Mouse (Mus musculus): ENCODE results near the gene Eftud2.

Eftud2 gene

DNA sequence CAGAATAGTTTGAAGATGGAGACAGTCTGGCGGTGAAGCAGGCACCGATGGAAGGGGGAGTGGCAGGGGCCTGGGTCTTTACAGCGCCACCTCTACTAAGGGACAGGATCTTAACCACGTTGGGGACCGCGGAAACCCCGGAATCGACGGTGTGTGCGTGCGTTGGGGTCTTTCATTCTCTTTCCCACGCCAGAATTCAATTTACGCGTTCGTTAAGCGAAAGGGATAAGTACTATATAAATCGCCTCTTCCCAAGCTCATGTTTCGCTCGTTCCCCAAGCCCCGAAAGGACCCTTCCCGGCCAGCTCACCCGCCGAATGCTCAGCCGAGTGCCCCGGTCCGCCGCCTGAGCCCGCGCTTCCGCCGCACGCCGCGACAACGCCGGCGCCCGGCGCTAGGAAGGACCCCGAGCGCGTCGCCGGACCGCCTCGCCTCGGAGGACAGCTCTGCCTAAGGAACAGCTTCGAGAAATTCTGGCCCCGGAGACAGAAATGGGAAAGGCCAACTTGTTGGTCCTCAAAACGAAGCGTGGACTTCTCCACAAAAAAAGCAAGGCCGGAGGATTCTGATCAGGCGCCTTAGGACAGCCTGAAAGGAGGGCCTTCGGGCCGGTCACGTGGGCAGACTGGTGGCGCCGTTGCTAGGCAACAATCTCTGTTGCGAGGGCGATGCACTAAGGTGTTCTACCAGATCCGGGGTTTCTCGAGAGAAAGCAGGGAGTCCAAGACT is at the start of gene Eftud2, which contains the start of gene Ccdc103:
Gene Eftud2 (minus strand): TSS at position 401 of the 729 bp plus-strand sequence.
Gene Ccdc103 (plus strand): TSS at position 620 of the 729 bp plus-strand sequence.
- peak; percentile 95 for DNase-seq (ENCODE audit: low read depth, low spot score)

DNA sequence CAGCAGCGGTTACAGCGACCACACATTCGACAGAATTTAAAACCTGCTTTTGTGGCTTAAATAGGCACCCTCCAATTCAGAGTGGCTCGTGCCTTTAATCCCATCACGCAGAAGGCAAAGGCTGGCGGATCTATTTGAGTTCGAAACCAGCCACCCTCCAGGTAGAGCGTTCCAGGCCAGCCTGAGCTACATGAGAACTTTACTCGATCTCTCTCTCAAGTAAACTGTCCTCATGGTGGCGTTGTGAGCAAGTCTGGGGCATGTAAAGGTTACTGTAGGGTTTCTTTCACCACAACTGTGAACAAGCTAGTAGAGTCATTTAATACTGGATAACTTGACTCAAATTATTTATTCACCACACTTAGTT is 44.5 kb upstream of the Eftud2 start:
- peak; percentile 91 for DNase-seq (ENCODE audit: low read depth, low spot score)

DNA sequence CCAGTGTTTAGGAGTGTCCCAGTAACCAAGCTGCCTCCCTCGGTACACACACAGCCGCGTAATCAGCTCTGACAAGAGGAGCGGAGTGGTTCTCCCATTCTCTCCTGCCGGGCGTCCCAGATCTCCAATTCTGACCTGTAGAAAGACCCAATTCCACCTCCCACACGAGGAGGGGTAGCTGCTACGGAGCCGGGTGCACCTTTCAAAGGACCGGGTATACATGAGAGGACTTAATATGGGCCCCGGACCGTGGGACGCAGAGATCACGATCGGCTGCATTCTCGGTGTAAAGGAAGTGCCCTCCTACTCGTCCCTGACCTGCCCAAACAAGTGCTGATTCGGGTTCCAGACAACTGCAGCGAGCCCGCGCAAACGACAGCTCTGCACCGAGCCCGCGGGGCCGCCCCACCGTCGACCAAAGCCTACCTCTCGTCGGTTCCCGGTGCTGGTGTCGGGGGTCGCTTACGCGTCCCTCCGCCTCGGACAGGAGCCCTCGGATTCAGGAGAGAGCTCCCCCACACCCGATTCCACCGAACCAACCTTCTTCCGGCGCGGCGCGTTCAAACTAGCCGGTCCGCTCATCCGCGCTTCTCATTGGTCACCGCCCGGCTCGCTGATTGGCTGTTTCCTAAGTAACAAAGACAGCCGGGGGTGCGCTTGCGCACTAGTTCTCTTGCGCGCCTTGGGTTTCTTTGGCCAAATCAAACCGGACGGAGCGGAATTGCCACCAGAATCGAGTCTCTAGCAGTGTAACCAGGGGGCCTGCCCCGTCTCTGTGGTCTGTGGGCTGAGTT is 44.0 kb upstream of the Eftud2 start, which contains the start of gene Kif18b:
Gene Kif18b (minus strand): TSS at position 568 of the 794 bp plus-strand sequence.
- DNase-seq (ENCODE audit: low read depth, low spot score), result peak; percentile 98

DNA sequence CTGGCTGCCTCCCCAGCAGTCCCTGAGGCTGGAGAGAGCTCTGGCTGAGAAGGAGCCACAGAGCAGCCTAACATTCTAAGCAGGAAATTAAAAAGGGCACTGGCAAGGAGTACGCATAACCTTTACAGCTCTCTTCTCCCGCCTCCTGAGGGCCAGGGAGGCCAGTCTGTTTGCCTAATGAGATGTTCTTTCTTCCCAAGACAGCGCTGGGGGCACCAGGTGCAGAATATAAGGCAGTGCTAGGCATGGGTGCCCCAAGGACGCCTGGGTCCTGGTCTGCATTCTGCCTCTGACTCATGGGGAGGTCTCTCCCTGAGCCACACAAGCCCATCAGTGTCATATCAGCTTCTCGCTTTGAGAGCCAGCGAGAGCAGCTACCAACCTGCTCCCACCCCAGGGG is 40.7 kb upstream of the Eftud2 start:
- DNase-seq (ENCODE audit: low read depth, low spot score), result no peak

DNA sequence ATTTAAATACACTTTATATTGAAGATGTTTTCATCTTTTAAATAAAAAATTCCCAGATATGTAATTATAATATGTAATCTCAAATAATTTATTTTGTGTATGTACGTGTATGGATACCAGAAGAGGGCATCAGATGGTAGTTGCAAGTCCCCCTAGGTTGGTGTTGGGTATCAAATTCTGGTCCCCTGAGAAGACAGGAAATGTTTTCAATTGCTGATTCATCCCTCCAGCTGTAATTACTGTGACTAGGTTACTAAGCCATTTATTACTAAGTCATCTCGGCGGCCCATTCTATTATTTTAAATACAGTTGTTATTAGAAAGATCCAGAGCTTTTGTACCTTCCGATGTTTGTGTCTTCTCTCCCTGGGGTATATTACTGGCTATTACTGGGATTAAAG is 37.3 kb upstream of the Eftud2 start:
- no peak for DNase-seq (ENCODE audit: low read depth, low spot score)

DNA sequence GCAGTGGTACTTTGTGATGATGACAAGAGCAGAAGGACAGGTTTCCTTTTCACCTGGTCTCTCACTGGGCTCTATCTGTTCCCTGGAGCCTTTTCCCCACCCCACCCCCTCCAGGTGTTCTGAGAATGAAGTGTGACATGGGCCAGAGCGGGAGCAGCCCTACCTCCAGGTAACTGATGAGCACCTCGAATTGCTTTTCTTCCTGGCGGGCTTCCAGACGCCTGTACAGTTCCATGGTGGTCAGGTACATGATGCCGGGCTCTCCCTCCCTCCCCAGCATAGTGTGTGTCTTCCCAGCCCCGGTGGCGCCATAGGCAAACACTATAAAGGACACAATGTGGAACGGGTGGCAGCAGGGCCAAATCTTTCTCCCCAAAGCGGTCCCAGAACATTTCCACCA is 34.6 kb upstream of the Eftud2 start:
- no peak for DNase-seq (ENCODE audit: low read depth, low spot score)

DNA sequence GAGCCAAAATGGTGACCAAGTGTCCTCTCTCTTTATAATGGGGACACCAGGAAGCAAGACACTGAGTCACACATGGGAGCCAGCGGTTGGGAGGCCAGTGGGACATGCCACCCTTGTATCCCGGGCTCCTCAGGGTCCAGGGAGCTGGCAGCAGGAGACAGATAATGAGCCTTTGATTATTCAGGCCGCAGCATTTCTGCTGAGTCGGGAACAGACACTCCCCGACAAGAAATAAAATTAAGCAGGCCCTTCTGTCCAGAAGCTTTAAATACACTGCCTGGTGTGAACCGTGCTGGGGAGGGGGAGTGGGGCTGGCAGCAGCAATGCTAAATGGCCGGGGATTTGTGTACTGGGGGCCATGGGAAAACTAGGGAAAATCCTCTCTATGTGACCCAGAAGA is 30.6 kb upstream of the Eftud2 start:
- DNase-seq (ENCODE audit: low read depth, low spot score), result no peak

DNA sequence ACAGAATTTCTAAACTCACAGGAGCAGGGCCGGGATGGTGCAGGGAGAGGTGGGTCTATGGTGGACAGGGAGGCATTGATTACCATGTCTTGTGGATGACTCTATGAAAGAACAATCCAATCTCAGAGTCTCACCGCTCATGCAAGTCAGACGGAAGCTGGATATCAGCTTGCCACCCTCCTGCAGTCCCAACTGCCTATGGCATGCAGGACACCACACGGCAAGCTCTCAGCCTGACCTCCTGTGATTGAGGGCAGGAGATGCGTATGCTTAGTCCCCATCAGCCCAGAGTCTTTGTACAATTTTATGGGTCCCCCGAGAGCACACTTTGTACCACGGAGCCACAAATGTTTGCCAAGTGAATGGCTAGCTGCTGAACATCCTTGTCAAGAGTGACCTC is 22.9 kb upstream of the Eftud2 start:
- DNase-seq (ENCODE audit: low read depth, low spot score), result peak; percentile 22

DNA sequence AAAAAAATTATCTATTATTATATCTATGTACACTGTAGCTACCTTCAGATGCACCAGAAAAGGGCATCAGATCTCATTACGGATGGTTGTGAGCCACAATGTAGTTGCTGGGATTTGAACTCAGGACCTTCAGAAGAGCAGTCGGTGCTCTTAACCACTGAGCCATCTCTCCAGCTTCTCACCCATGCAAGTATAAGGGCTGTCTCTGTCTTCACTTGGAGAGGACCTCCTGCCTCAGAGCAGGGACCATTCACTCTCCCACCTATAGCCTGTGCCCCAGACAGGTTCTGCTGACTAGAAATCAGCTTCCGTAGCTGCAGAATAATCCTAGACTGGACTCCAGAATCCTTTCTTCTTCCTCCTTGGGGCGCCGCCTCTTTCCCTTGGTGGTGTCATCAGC is 21.3 kb upstream of the Eftud2 start:
- DNase-seq (ENCODE audit: low read depth, low spot score), result no peak

DNA sequence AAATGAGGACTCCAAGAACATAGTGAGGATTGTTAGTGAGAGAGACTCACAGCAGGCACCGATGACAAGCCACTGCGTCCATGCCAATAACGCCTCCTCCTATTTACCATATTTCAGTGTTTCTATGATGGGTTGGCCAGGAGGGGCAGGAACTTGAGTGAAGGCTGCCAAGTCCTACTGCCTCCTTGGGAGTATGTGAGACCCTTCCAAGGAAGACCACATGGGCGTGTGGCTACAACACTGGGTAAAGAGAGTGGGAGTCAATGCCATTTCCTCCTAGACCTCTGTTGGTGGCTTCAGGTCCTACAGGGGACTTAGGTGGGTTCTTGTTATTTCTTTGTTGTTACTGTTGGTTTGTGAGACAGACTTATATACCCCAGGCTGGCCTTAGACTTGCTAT is 20.4 kb upstream of the Eftud2 start:
- no peak for DNase-seq (ENCODE audit: low read depth, low spot score)

DNA sequence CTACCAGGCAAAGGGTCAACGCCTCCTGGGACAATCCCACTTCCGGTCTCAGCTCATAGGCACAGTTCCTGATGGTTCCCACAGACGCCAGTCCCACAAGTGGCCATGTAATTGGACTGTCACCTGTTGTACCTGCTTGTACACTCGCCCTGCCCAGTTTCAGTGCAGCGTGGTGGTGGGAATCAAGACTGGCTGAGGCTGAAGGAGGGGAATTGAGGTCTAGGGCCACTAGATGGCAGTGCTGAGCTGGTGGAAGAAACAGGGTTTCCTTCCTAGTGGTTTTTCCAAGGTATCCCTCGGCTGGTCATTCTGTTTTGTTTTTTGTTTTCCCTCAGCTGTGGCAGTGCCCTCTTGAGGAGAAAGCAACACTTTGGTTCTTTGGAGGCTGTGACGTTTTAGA is 20.0 kb upstream of the Eftud2 start, which contains the start of gene Gfap:
Gene Gfap (minus strand): TSS at position 150 of the 400 bp plus-strand sequence.
- DNase-seq (ENCODE audit: low read depth, low spot score), result peak; percentile 58

DNA sequence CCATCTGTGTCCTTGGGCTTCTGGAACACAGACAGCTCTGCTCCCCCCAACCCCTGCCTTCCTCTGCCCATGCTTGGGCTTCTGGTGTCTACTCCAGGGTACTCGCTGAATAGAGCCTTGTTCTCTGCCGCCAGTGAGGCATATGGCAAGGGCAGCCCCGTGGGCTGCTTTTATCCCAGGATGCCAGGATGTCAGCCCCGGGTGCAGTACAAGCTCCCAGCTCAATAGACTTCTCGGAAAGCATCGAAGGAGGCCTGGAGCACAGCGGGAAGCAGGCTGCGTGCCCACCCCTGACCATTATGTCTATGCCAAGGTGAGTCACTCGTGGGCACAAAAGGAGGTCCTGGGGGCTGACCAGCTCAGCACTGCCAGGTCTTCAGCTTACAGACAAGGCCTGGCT is 17.6 kb upstream of the Eftud2 start:
- no peak for DNase-seq (ENCODE audit: low read depth, low spot score)

DNA sequence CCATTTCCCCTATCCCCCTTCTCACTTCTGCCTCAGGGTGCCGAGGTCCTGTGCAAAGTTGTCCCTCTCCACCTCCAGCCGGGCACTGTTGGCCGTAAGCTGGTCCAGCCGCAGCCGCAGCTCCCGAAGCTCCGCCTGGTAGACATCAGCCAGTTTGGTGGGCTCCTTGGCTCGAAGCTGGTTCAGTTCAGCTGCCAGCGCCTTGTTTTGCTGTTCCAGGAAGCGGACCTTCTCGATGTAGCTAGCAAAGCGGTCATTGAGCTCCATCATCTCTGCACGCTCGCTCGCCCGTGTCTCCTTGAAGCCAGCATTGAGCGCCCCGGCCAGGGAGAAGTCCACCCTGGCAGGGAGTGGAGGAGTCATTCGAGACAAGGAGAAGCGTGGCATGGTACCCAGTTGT is 15.9 kb upstream of the Eftud2 start:
- DNase-seq (ENCODE audit: low read depth, low spot score), result no peak

DNA sequence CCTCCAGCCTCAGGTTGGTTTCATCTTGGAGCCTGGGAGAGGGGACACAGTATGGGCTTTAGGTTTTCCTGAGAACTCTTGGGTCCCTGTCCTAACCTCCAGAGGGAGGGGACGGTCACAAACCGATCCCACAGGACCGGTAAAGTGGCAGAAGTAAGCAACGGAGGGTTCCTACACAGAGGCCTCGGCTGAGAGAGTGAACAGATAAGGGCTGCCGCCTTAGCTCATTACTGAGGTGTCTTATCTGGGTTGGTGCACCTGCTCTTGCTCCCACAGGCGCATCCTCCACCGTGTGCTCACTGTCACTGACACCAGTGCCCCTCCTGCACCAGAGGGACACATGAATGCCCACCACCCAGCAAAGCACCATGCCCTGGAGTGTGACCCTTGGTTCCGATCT is 15.0 kb upstream of the Eftud2 start:
- no peak for DNase-seq (ENCODE audit: low read depth, low spot score)

DNA sequence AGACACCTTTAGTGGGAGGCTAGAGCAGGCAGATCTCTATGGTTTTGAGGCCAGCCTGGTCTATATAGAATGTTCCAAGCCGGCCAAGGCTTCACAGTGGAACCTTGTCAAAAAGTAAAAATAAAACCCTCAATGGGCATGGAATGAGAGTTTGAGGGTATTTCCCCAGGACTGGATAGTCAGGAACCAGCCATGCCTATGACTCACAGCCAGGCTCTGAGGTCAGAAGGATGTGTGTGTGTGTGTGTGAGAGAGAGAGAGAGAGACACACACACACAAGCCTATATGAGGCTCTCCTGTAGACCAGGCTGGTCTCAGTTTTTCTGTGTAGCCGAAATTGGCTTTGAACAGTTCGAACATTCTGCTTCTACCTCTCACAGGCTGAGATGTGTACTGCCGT is 13.9 kb upstream of the Eftud2 start:
- no peak for DNase-seq (ENCODE audit: low read depth, low spot score)

DNA sequence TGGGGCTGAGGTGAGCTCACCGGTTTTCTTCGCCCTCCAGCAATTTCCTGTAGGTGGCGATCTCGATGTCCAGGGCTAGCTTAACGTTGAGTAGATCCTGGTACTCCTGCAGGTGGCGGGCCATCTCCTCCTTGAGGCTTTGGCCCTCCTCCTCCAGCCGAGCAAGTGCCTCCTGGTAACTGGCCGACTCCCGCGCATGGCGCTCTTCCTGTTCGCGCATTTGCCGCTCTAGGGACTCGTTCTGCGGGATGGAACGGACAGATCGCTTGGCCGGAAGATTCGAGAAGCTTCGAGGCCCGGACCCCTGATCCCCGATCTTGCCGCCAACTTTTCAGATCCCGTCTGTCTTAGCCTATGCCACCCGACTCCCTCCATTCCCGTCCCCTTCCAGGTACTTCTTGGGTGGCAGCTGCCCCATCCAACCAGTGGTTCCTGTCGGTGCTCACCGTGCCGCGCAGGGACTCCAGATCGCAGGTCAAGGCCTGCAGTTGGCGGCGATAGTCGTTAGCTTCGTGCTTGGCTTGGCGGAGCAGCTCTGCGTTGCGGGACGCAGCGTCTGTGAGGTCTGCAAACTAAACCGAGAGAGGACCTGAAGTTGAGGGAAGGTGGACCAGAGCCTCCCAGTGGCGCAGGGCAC is 12.3 kb upstream of the Eftud2 start:
- peak; percentile 62 for DNase-seq (ENCODE audit: low read depth, low spot score)

DNA sequence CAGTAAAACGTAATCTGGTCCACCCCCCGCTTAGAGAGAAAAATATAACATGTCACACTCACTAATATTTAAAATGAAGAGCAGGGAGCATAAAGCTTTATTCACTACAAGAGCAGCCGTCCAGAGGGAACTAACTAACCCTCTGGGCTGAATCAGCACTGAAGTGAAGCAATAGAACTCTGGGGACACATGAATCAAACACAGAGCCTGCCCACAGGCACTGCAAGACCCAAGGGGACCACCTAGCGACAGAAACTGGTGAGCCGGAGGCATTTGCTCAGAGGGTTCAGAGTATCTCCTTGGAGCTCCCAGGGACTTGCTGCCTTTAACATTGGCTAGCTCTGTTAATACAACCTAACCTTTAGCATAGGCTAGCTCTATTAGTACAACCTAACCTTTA is 9.3 kb upstream of the Eftud2 start:
- no peak for DNase-seq (ENCODE audit: low read depth, low spot score)

DNA sequence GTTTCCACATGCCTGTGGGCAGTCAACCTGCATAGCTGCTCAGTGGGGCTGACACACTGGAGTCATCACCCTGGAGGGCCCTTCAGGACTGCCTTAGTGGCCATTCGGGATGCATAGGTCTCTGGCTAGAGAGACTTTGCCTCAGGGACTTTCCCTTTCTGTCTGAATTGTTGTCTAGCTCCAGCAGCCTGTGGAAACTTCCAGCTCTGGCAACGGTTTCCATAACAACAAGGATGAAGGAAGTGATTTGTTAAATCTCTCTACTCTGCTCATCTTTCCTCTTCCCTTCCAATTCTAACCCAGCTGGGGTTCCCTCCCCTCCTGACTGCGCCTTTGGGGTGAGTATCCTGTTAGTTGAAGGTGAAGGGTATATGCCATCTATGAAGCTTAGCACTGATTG is 7.3 kb upstream of the Eftud2 start:
- no peak for DNase-seq (ENCODE audit: low read depth, low spot score)

DNA sequence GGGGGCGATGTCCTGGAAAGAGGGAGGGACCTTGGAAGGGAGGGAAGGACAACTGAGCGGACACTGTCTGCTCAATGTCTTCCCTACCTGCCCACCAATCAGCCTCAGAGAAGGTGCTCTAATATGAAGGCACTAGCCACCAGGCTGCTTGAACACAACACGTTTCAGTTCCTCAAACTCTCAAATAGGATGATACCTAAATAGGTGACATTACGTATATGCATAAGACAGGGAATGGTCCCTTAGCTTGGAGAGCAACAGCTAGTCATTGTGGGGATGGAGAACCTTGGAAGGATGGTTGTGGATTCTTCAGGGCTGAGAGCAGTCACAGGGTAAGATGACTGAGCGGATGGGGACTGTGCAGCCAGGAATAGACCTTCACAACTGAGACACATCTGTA is 6.6 kb upstream of the Eftud2 start:
- DNase-seq (ENCODE audit: low read depth, low spot score), result peak; percentile 47

DNA sequence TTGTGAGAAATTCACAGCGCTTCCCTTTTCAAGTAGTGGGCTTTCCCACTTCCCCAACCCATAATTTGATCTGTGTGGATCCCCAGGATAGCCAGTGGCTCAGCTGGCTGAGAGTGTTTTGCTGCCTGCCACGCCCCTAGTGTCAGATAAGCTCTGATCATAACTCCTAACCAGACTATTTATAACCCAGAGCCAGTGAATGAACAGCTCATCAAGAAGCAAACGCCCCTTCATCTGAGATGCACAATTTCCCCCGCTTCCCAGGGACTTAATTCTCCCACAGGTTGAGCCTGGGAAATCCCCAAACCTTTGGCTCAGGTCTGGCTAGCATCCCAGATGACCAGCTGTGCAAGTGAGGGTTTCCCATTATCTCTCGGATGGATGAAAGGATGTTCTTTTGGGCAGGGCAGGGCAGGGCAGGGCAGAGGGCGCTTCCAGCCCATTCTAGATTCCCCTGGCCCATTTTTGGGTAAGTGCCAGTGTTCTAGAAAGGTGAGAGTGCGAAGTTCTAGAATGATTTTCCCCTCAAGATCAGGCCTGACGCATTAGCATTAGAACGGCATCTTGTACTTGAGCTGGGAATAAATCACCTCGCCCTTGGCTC is 3.9 kb upstream of the Eftud2 start, which contains the start of gene Fam187a:
Gene Fam187a (plus strand): TSS at position 554 of the 604 bp plus-strand sequence.
- no peak for DNase-seq (ENCODE audit: low read depth, low spot score)

DNA sequence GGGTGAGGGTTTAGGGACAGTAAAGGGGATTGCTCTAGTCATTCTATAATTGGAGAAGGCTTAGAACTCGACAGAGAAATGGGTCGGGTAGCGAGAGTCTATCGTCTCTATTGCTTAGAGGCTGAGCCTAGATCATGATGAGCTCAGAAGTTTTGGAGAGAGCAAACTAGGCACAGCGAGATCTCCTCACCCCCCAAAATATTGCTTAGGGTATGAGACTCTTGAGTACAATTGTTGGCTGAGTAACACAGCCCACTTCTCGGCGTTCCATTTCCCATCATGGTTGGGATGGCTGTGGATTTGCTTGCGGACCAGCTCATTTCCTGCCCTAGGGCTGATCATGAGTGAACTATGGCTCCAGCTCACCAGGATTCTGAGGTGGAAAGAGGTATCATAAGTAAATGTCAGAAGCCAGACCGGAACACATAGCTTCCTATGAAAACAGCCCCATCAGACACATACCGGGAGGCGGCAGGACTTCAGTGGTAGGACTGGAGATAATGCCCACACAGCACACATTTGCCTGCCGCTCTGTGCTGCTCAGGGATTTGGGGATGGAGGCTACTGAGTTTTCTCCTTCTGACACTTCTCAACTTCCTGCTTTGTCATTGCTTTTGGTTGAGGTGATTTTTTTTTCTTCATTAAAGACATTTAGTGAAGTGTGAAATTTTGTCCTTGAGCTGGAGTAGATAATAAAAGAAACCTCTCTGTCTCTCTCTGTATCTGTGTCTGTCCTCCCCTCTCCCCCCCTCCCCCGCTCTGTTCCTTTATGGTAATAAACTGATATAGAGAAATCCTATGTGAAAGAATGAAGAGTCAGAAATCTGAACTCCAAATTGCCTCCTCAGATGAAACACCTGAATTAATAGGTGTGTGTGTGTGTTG is 771 bp upstream of the Eftud2 start:
- no peak for DNase-seq (ENCODE audit: low read depth, low spot score)
